Mouse (Mus musculus): ENCODE measurements at regions not wholly inside any gene's neighbourhood (a gene's known extent, or its start where the extent isn't known, plus 50 kb on each side); places are given as distances from the start of the nearest gene placed in this dataset.

DNA sequence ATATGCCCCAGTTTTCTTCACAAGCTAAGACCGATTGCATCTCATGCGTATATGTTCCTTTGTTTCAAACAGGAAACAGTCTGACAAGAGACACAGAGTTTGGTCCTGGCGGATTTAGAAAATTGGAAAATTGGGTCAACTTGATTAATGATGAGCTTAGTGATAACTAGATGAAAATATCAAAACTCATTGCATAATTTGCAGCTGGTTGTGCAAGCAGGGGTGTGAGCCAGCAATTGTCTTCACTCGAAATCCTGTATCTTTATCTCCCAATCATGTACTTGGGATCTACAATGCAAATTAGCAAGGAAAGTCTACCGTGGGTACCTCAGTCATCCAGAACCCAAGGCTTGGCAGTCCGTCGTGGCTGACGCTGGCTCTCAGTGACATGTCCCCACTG, 128.9 kb upstream of the N6amt1 start:
- no peak for DNase-seq

DNA sequence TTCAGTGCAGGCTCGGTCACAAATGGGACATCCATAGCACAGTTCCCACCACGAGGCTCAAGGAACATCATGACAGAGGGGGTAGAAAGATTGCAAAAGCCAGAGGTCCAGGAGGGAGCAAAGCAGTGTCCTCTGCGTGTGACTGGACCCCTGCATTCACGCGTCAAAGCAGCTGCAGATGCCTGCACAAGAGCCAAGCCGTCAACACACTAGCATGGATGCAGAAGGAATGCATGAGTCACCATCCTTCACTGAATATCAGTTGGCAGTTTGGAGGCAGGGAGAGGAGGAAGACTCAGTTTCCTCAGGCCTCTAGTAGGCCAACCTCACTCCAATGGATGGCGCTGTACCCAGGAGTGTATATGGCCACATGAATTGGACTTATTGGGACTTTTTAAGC, 130.0 kb upstream of the N6amt1 start:
- DNase-seq, result no peak

DNA sequence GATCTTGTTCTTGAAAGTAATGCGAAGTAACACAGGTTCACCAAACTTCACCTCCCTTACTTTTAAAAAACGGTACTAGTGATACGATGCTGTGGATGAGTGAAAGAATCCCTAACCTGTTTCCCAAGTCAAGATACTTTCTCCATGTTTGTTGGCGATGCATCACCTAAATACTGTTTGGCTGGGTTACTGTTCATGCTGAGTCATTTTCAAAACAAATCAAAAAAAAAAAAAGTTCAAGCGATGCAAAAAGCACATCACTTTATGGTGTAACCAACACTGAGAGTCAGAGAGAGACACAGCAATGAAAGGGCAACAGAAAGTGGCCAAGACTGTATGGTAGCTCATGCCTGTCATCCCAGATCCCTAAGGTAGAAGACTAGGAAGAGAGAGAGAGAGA, 133.4 kb upstream of the N6amt1 start:
- DNase-seq, result no peak

DNA sequence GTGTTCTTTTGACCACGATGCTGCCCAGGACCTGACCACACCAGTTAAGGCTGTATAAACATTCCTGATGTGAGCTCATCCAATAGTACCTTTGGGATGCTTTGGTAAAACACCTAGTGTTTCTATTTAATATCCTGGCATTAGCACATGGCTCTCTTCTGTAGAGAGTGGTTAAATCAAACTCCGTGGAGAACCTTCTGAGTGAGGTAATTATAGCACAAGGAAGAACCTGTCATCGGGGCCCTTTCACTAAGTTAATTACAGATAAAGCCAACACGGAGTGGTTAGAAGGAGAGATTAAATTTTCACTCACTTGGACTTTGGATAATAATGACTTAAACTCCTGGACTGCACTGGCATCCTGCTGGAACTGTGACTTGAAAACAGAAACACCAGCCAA, 133.8 kb upstream of the N6amt1 start:
- DNase-seq, result no peak

DNA sequence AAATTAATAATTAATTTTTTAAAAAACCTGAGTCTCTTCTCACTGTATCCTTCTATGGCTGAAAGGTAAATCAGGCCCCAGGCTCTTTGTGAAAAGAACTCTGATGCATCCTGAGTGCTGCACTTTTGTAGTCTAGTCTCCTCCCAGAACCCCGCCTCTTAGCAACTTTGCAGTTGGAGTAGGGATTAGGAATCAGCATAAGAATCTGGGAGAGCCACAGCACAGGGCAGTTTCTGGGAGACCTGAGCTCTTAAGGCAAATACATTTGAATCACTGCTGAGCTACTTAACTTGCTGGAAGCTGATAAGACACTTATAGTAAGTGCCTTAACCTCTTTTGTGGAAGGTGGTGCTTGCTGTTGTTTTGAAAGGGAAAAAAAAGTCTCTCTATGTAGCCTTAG, 146.1 kb upstream of the N6amt1 start:
- no peak for DNase-seq

DNA sequence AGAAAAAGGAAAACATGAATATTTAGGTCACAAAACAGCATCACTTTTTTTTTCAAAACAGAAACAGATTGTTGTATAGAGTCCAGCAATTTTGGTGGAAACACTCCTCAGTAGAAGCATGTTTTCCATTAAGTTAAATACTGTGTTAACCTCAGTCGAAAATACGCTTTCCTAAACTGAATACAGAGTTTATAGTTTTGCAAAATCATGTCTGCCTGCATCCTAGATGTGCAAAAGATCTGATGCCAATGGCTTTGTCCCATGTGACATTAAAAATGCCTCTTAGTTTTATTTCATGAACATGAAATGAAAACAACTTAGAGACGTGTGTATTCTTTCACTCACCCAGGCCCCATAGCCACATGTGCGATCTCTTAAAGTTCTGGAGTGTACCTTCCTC, 163.5 kb upstream of the N6amt1 start:
- DNase-seq, result no peak

DNA sequence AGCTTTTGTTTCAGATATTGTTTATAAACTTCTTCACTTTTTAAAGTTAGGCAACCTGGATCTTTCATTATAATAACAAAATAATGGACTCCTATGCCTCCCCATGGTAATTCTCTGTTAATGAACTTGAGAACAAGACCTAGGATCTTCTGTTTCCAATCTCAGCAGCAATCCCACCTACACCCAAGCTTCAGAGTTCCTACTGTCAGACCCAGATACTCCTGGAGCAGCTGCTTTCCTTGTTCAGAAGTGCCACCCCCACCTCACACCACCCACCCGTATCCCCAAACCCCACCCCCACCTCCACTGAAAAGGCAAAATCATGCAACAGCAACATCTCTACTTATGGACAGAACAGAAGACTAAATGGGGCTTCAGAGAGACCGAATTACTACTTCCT, 165.2 kb upstream of the N6amt1 start:
- DNase-seq, result no peak

DNA sequence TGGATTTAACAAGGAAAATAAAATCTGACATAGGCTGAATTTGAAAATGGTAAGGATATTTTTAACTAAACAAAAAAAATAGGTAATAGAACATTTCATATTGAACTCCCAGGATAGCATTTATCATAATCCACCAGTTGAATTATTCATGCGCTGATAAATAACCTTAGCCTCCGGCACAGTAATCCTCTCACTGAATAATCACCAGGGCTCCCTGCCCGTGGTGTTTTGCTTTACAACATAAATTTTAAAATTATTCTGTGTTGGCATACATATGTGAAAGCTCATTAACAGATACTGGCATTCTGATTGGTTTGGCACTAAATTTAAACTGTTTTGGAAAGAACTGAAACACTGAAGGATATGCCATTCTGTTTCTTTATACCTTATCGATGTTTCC, 181.6 kb upstream of the N6amt1 start:
- DNase-seq, result no peak

DNA sequence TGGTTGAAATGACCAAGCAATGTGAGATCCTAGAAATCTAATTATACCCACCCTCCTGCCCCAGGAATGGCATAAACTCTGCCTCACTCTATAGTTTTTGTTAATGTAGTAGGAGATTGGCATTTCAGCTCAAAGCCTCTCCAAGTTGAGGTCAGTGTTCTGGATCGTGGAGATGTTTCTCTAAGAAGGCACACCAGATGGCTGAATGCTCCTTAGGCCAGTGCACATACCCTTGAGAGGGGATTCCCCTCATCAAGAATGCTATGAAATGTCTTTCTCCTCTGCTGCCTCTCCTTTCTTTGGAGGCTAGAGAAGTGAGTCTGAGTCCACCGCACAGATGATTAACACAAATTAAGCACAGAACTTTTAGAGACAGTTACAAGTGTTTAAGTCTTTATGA, 214.7 kb upstream of the N6amt1 start:
- DNase-seq, result no peak

DNA sequence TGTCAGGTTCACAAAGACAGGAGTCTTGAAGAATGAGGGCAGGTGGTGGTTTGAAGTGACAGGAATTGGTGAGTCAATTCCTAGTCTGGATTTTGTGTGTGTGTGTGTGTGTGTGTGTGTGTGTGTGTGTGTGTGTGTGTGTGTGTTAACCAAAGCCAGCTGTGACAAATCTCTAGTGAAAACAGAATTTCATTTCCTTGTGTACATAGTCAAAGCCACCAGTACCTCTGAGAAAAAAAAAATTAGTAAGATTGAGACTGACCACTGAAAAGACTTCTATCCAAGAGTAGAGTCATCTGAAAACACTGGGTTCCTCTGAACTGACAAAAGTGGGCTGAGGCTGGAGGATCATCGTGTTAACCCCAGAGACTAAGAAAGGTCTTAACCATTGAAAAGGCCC, 217.5 kb upstream of the N6amt1 start:
- DNase-seq, result no peak

DNA sequence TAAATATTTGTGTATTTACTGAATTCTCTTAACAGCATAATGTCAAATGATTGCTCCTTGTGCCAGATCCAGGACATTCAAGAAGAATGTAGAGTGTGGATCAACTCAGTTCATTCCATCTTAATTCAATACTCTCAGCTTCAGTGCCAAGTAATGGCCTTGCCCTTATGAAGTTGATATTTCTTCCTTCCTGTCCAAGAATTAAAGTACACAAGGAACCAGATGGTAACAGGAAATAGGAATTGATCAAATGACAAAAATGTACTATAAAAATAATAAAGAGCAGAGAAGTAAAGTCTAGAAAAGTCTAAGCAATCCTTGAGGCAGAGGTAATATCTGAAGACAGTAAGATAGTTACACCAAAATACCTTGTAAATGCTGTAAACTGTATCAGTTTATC, 219.5 kb upstream of the N6amt1 start:
- DNase-seq, result no peak

DNA sequence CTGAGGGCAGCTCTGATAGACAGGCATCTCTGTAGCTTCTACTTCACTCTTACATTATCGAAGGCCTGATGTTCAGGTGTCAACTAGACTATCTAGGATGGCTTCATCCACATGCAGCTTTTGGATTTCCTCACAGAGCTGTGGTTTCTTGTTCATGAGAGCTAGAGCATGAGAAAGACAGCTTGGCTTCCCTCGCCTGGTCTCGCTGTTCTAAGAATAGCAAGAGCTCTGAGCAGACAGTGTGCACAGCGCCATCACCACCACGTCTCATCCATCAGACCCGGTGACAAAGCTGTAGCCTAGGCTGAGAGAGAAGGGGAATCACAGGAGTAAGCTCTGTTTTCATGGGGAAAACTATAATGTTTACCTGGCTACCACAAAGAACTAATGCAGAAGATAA, 220.1 kb upstream of the N6amt1 start:
- no peak for DNase-seq

DNA sequence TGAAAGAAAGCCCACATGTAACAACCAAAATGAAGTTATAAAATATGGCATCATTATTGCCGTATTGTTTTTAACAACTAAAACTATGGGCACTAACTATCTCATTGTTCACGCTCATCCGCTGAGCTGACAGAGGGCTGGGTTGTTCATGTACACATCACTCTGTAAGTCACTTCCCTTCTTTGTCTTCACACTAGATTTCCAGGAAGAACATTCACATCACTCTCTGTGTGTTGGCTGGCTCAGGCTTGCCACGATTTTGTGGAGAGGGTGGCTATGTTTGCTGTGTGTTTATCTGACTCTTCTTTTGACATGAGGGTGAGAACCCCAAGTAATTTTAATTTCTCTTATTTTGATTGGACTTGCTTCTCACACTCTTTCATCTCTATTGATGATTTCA, 221.9 kb upstream of the N6amt1 start:
- no peak for DNase-seq

DNA sequence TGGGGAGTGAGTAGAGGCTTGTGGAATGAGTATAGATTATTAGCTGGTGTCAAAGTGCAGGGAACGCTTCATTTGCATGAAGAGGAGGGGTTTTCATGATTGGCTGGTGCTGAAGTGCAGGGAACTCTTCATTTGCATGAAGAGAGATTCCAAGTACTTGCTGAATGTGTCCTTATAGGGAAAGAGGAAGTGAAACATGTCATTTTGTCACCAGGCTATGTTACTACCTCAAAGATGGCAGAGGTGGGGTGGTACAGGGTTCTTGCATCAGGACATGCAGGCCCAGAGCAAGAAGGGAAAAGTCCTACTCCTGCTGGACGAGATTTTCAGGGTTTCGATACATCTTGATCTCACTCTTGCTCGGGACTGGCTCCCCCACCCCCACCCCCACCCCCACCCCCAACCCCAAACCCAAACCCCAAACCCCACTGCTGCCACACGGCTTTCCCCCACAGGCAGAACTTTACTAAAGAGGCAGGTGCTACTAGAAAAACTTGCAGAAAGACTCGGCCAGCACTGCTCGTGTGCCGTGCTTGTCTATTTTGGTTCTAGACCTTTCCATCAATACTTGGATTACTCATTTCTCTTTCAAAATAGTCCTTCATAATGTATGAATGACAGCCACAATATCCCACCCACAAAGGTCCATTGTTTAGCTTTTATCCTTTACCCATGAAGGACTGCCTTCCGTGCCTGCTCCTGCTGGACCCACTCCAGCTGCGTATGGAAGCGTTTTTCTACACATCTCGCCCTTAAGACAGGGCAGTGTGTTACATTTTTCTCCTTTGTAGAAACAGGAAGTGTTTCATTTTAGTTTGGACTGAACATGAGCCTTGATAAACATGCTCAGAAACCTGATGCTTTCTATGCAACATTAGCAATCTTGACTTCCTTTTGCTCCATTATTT, 223.0 kb upstream of the N6amt1 start:
- DNase-seq, result no peak

DNA sequence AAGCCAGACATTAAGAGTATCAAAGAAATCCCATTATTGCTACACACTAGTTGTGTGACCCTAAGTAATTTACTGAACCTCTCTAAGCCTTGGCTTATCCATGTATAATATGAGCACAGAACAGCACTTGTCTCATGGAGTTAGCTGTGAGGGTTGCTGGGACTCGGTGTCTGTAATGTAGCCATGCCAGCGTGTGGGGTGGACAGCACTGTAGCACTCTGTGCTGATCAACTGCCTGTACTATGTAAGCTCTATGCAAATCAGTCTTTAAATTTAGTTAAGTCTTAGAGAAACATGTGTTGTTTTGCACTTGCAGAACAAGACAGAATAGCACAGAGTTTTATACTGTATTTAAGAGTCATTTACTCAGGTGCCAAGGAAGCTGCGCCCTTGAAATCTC, 225.0 kb upstream of the N6amt1 start:
- no peak for DNase-seq

DNA sequence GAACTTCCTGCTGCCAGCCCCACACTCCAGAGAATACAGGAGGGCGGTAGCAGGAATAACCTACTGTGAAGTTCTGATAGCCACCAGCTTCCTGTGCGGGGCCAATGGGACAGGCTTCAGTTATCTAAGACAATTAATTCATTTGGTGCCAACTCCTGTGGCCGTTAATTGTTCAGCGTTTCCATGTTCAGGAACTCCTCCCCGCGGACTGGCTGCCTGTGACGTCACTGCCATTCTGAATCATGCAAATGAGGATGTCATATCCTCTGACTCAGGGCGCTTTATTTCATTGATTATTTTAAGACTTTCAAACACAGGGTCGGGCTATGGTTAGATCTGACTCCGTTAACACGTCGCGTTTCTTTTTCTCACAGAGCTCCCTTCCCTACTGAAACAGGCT, 225.8 kb upstream of the N6amt1 start:
- no peak for DNase-seq

DNA sequence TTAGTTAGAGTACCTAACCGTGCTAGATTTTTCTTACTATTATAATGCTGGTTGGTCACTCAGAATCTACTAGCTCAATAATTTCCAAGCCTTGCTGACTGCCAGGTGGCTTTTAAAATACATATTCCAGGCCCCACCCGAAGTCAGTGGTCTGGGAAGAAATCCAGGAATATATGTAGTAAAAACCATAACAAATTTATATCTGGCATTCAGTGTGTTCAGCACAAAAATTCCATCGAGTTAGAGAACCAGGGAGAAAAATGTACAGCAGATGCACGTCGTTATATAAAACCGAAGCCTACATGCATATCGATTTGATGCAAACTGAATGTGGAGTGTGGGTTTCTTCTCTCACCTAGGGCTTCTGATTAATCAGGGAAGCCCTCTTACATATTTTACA, 229.5 kb upstream of the N6amt1 start:
- no peak for DNase-seq

DNA sequence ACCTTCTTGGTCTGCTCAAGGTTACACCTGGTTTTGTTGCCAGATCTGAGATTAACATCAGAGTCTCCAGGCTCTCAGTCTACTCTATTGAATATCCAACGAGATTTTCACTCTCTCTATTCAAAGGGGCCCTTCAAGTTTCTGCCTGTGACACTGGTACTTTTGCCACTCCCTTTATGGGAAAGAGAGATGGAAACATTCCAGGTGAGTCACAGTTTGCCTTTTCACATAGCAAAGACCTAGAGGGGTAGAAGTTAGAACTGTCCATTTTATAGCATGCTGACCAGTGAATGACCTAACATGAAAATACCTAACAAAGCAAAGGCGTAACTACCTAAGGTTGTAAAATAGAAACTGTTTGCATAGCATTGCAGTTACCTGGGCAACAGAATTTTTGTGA, 250.4 kb upstream of the N6amt1 start:
- no peak for DNase-seq

DNA sequence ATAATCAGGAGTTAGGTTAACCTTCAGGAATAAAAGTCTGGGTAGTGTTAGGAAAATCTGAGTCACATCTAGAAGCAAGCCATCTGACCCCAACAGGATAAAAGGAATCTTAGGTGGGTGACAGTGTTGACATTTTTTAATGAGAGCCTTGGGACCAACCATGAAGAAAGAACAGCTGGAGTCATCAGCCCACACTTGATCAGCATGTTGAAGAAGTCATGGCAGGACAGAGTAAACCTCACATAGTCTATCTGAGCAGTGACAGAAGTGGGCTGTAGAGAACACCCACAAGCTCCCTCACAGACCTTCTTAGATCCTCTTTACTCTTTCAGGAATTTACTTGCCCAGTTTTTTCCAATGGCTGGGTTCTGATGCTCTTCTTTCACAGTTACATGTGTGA, 251.9 kb upstream of the N6amt1 start:
- no peak for DNase-seq

DNA sequence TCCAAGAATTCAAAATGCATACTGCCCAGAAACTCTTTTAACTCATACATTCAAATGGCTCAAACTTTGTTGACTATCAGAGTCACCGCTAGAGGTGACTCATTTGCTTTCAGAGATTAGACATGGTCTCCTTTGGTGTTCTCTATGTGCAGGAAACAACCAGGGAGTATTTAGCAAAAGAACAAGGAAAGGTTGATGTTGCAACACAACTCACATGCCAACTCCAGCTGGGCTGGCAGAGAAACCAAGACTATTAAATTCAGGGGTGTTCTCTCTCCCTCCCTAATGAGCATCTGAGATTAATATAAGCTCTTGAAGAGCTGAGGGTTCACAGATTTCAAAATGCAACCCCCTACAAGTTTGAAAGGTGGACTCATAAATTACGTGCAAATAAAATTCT, 262.0 kb upstream of the N6amt1 start:
- DNase-seq, result no peak

DNA sequence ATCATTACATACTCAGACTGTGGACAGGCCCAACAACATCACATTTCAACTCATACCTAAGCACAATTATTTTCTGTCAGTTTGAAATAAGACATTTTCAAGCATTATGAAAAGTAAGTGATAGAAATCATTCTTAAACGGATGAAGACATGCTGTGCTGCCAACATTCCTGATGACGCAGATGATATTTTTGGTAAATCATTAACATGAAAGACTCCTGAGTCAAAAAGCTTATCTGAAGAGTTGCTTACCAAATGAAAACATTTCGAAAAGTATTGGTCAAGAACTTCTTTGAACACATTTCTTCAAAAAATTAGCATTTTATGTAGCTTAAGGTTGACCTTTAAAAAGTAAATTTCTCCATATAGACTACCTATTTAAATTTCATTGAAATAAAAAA, 264.7 kb upstream of the N6amt1 start:
- no peak for DNase-seq

DNA sequence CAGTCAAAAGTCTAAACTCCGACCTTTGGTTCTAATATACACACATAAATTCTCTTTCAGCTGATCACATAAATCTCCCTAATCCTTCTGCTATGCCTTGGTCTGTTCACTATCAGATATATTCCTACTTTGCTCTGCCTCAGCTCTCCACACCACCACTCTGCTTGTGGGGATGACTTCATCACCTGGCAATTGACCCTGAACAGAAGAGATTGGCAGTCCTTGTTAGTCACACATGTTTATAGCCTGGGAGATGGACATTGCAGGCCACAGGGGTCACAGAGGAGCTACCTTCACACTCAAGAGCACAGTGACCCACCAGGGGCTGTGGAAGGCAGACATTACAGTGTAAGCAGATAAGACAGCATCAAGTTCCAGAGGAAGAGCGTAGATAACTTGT, 270.5 kb upstream of the N6amt1 start:
- no peak for DNase-seq

DNA sequence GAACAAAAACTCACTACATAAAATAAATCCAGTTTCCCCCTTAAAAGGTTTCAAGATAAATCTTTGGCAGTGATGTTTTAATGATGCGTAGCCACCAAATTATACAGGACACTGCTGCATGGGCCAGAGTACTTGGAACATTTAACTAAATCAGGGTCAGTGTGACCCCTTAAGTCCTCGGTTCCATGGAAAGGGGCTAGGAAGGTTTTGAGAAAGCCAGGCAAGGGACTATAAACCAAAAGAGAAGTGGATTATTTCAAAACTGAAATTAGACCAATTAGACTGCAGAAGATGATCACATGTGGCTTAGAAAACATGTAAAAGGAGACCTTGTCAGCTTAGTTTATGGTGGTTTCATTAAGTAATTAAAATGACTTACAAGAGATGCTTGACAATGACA, 276.6 kb upstream of the N6amt1 start:
- no peak for DNase-seq

DNA sequence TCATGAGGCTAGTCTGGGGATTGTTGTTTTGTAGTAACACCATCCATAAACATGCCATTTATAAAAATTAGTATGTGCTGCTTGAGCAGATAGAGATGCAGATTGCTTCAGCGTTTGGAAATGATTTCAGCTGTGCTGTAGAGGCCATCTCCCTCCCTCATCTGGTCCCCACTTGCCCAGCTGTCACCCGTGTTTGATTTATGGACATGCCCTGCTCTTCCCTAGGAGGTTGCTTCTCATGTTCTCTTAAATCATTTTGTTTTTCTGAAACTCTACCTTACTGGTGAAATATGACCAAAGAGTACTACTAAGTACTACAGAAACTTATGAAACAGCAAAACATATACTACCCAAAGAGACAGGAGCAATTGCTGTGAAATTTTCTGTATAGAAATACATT, 284.7 kb upstream of the N6amt1 start:
- no peak for DNase-seq

DNA sequence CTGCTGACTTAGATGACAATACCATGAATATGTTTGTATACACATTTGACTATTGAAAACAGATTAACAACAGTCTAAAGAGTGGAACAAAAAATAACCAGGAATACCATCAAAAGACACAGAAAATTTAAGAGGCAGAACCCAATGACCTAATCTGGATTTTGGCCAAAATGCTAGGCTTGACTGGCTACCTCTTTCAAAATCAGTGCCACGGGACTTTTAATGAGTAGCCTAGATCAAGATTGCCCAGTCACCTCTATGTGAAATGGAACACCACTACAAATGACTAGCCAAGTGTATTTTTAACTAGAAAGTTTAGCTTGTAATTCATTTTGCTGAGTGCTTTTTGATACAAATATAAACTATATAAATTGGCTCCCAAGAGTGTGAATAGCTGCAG, 286.0 kb upstream of the N6amt1 start:
- DNase-seq, result no peak

All from B cell, adult 2 months (primary cell).